Mouse (Mus musculus) gastrocnemius, postnatal 25 days (tissue): ENCODE measurements around the gene Ankrd23. TPM values are rescaled to one million over a fixed set of nuclear protein-coding genes. Genes with fewer than 3 reads are reported as not detected.
"Not testable (repeated sequence)": the region's sequence is repeated elsewhere in the genome, so short reads cannot be mapped to it uniquely, and the experiment has no call there.

Experiments used
- DNase-seq: peaks from one replicate; pipeline ENCODE4 v3.0.0; 2022
- long read RNA-seq, 2 experiments: library from polyadenylated mRNA; stranded (forward); transcript quantifications; one replicate each; pipeline ENCODE4 v2.0.0; 2021
- total RNA-seq, 2 experiments: library from RNA; stranded (reverse); gene quantifications; 1 replicate in 1 of 2; 2 replicates in 1 of 2; pipeline ENCODE4 v1.2.3; 2021

Gene Ankrd23
- total RNA-seq: 1,000 to 10,000 TPM; 1,576 to 3,128 TPM
- long read RNA-seq, experiment 1, transcript Ankrd23-201 (9 exons, 1,964 nt): major isoform, 1,526 of 2,384 reads
- long read RNA-seq, experiment 1, transcript Ankrd23-204 (8 exons, 1,073 nt): minor isoform, 6 of 2,384 reads
- long read RNA-seq, experiment 1, partial matches to known transcripts: 214 of 2,384 reads
- long read RNA-seq, experiment 1, other reads (novel, unspliced or antisense): 637 of 2,384 reads
- long read RNA-seq, experiment 2, transcript Ankrd23-201 (9 exons, 1,964 nt): major isoform, 1,715 of 2,290 reads
- long read RNA-seq, experiment 2, partial matches to known transcripts: 435 of 2,290 reads
- long read RNA-seq, experiment 2, other reads (novel, unspliced or antisense): 136 of 2,290 reads

DNA sequence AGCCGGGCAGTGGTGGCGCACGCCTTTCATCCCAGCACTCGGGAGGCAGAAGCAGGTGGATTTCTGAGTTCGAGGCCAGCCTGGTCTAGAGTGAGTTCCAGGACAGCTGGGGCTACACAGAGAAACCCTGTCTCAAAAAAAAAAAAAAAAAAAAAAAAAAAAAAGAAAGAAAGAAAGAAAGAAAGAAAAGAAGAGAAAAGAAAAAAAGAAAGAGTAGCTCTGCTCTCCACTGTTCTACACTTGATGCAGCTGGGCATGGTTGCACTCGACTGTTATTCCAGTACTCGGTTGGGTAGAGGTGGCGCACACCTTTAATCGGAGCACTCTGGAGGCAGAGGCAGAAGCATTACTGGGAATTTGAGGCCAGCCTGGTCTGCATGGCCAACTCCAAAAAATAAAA, at the start of gene Ankrd23:
Ankrd23 (minus strand) TSS at position 101 of the 400 bp plus-strand sequence.
- not testable (repeated sequence) for DNase-seq

GRCm38 (mm10) chr1:36586288-36586687, 49.6 kb upstream of the Ankrd23 start:
- no peak for DNase-seq

- no peak for DNase-seq
These were observed 46.9 kb upstream of the Ankrd23 start for GRCm38 (mm10) chr1:36583408-36584116.

DNA sequence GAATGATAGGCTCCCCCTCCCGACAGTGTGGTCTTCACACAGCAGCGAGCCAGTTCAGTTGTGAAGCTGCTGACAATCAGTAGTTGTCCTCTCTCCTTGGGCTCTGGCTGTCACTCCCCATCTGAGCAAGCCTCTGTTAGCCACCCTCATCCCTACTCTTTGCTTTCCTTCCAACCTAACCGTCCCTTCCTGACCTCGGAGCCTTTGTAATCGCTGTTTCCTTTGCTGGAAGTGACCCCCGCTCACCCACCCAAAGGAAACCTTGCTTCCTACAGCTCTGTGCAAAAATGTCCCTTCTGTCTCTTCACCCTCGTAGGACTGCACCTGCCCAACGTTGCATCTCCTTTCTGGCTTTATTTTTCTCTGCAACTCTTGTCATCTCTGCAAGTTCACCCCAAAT, 45.5 kb upstream of the Ankrd23 start:
- no peak for DNase-seq

DNA sequence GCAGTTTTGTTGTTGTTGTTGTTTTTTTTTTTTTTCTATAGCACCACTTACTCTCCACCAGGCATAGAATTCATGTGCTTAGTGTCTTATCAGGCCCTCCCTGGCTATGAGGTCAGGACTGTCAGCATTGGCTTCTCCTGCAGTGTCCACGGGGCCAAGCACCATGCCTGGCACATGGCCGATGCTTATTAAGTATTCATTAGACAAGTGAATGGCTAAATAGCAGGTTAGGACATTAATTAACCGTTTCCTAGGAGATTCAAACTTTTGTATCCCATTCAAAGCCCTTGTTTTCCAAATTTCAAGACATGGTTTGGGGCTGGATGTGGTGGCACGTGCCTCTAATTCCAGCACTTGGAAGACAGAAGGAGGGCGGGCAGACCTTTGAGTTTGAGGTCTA, 44.6 kb upstream of the Ankrd23 start:
- no peak for DNase-seq

GRCm38 (mm10) chr1:36580384-36581207, 43.9 kb upstream of the Ankrd23 start:
- DNase-seq: peak; percentile 70

DNA sequence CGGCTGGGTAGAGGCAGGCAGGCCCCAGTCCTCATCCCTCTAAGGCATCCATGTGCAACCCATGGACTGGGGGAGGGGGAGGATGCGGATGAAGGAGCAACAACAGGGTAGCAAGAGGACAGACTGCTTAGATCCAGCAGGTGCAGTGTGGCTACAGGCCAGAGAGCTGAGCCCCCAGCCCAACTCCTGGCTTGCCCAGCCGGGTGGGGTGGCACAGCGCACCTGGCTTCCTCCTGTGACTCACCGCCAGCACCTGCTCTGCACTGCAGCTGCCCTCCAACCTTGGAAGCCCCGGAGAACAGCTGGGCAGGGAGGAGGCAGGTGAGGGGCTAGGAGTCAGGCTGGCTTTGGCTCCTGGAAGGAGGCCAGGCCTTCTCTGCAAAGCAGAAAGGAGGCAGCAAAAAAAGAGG, 43.3 kb upstream of the Ankrd23 start:
- DNase-seq: no peak

- no peak for DNase-seq
These were observed 40.5 kb upstream of the Ankrd23 start for GRCm38 (mm10) chr1:36576991-36577675.

- no peak for DNase-seq
These were observed 38.7 kb upstream of the Ankrd23 start for GRCm38 (mm10) chr1:36575347-36575746.

- DNase-seq: no peak
These were observed 37.7 kb upstream of the Ankrd23 start for GRCm38 (mm10) chr1:36574196-36574955.

DNA sequence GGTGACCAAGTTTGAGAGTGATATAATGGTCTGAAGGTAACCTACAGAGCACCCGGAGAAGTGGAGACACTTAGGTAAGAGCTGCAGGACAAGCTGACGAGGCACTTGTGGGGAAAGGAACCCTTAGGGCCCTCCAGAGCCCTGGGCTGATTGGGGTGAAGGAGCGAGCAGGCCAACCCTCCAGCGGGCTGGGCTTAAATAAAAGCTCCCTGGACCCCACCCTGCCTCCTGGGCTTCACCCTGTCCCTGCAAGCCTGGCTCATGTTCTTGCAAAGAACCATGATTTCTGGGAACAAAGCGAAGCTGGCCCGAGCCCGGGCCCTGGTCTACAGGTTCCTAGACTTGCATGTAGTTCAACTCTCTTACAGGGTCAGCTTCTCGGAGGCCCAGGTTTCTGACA, 36.8 kb upstream of the Ankrd23 start:
- no peak for DNase-seq

DNA sequence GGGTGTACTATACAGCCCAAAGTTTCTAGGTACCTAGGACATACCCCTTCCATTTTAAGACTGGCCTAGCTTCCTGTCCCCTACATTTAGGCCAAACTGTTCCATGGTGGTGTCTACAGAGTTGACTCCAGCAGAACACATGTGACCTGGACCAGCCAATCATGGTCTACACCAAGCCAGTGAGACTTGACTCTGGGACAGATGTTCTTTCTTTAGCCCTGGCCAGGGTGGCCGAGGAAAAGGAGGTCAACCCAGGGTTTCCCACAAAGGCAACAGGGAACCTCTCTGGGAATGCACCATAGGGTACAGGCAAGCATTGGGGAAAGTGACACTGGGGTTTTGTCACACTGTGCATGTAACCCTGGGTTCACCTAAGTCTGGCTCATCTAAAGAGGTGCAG, 36.0 kb upstream of the Ankrd23 start:
- peak; percentile 75 for DNase-seq

DNA sequence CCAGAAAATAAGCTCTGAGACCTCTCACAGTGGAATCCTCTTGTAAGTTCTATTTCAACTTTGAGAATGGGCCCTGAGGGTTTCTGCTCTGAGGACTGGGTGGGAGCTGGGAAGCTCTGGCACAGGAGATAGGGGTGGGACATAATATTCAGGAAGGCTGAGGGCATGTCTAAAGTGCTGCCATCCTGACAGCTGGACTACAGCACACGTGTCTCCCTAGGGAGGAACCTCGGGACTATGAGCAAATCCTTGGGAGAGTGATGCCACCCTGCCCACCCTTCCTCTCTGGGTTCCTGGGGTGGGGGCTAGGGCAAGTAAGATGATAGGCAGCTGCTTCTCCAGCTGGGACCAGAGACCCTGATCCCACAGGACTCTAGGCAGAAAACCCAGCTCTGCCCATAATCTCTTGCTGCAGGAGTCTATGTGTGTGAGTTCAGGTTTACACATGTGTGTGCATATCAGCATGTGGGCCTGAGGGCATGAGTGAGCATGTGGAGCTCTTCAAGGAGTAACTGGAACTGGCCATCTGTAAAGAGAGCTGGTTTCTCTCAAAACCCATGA, 35.5 kb upstream of the Ankrd23 start:
- no peak for DNase-seq

DNA sequence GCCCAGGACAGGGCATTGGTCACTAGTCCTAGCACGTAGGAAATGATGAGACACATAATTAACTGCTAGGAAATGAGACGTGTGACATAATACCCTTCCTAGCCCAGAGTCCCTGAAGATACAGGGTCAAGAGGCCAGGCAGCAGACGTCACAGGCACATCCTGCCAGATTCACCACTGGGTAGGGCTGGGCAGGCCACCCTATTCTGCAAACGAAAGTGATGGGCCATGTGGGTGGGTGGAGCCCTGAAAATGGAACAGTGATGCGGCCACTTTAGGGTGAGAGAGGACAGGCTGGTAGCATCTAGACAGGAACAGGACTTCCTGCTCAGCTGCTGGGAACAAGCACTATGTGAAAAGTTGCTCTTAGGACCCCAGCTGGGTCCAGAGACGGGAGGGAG, 34.9 kb upstream of the Ankrd23 start:
- DNase-seq: peak; percentile 73

- no peak for DNase-seq
These were observed 33.6 kb upstream of the Ankrd23 start for GRCm38 (mm10) chr1:36570320-36570719.

- DNase-seq: no peak
These were observed 33.1 kb upstream of the Ankrd23 start for GRCm38 (mm10) chr1:36569694-36570276.

DNA sequence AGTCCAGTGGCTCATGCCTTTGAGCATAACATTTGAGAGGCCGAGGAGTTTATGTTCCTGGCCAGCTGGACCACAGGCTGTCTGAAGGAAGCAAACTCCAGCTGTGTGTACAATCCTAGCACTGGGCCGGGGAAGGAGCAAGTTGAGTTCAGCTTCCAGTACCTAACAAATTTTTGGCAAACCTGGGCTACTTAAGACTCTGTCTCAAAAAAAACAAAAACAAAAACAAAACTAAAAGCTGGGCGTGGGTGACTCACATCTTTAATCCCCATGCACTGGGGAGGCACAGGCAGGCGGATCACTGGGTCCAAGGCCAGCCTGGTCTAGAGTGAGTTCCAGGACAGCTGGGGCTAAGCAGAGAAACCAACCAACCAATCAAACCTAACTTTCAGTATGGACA, 32.1 kb upstream of the Ankrd23 start:
- no peak for DNase-seq

DNA sequence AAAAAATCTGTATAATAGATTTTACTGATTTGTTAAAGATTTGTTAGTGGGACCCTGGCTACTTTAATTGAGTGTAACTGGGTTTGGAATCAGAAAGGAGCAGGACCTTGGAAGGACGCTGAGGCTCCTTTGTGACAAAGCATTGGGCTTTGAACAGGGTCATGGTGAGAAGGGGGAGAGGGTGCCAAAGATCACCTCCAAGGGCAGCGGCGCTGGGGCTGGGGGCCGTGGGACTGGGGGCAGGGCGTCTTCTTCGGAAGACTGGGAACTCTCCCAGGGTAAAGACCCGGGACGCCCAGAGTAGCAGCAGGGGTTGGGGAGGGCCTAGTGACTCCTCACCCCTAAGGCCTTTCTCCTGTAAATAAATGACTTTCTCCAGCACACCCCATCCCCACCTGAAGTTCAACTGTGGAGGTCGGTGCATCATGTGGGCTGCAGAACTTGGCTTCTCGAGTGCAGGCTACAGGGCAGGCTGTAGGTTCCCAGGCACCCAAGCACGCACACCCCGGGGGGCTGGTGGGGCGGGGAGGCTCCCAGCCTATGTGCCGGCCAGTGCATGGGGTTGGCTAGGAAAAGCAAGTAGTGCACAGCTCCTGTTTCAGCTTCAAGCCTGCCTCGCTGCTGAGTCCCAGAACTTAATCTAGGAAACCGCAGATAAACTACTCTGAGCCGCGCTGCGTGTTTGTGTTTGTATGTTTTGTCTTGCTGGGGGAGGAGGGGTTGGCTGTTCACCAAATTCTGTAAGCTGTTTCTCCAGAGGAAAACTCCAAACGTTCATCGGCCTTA, 31.3 kb upstream of the Ankrd23 start:
- no peak for DNase-seq

DNA sequence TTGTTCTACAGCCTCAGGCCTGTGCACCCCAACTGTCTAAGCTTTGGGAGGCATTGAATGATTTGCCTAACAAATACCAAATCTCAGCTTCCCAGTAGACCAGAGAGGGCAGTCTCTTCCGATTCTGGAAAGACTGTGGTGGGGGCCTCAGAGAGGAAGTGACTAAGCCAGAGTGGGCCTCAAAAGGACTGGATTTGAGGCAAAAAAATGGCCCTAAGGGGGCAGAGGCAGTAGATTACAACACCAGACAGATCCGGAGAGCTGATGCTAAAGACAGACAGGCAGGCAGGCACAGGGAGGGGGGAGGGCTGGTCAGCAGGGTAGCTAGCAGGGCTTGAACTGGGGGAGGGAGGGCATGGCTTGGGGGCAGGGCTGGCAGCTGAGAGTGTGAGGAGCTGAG, 29.7 kb upstream of the Ankrd23 start:
- no peak for DNase-seq

- peak; percentile 64 for DNase-seq
These were observed 27.4 kb upstream of the Ankrd23 start for GRCm38 (mm10) chr1:36564101-36564500.
